22 mouse cellular contexts compared by ENCODE assay signal in genomic region chr5:107059514-107059913, GRCm38 (mm10).
"Had no signal": no experiment of that assay in that cellular context is flagged by ENCODE, and none has a peak within 500 bp of the region (broad histone marks: within the 10 kb centered on the region; RNA-seq: fewer than 3 reads in every experiment).

No protein-coding gene starts in this region.

- H3K9ac ChIP-seq: limb, embryonic 13.5 days; liver, embryonic 14.5 days; liver, postnatal 0 days; lung, embryonic 14.5 days; neural tube, embryonic 12.5 days; neural tube, embryonic 15.5 days had no signal

- H3K36me3 ChIP-seq: limb, embryonic 10.5 days; limb, embryonic 13.5 days; neural tube, embryonic 12.5 days; neural tube, embryonic 15.5 days had no signal

- H3K9me3 ChIP-seq: limb, embryonic 10.5 days; neural tube, embryonic 12.5 days; neural tube, embryonic 15.5 days had no signal

- ATAC-seq: liver, postnatal 0 days; lung, postnatal 0 days had no signal

- H3K27me3 ChIP-seq: limb, embryonic 13.5 days; neural tube, embryonic 12.5 days; neural tube, embryonic 15.5 days had no signal

- H3K4me3 ChIP-seq: layer of hippocampus, adult 2 months; limb, embryonic 10.5 days; limb, embryonic 13.5 days; megakaryocyte, embryonic 14.5 days; neural tube, embryonic 12.5 days; neural tube, embryonic 15.5 days had no signal

- H3K27ac ChIP-seq: kidney, postnatal 0 days; layer of hippocampus, adult 2 months; limb, embryonic 10.5 days; limb, embryonic 13.5 days; liver, embryonic 14.5 days; macrophage; neural tube, embryonic 12.5 days; neural tube, embryonic 15.5 days had no signal

- DNase-seq: kidney, adult 2 months; kidney, postnatal 25 days; layer of hippocampus, adult 9-11 months; liver; liver, postnatal 0 days; lung, embryonic 14.5 days; midbrain, embryonic 14.5 days; retina, postnatal 1 day; right cerebral cortex, postnatal 25 days; spleen, adult 18-20 months; thymus, postnatal 25 days had no signal

- H3K4me2 ChIP-seq: limb, embryonic 13.5 days; lung, embryonic 14.5 days; midbrain, embryonic 11.5 days; neural tube, embryonic 12.5 days; neural tube, embryonic 15.5 days had no signal
